Mouse (Mus musculus) bone marrow macrophage, adult 2 months (primary cell): ENCODE measurements at regions not wholly inside any gene's neighbourhood (a gene's known extent, or its start where the extent isn't known, plus 50 kb on each side); places are given as distances from the start of the nearest gene placed in this dataset.

Experiments used
- CTCF ChIP-seq: IDR thresholded peaks from 2 replicates; pipeline ENCODE4 v1.5.1; 2012; ENCODE audit warnings: low read depth, mild to moderate bottlenecking, low read length, moderate library complexity
- POLR2A ChIP-seq: IDR thresholded peaks from 2 replicates; pipeline ENCODE4 v1.6.1; 2012; ENCODE audit warnings: mild to moderate bottlenecking, low read depth, low read length, borderline replicate concordance

DNA sequence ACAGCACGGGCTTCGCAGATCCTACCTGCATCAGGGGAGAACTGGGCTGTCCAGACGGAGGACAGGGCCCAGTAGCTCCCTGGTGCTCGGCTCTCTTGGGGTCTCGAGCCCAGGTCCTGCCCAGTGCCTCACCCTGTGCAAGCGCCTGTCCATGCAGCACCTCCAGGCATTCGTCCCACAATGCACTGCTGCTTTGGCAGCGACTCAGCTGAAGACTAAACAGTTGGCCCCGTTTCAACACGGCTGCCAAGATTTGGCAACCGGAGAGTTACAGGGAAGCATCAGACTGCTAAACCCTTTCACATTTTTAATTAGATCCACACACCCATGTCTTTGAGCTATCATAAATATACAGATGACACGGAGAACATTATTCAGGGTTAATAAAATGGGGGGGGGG lies 532.7 kb upstream of the 3110018I06Rik start:
- TF ChIP-seq CTCF (no peak), POLR2A (no peak)
